Mouse (Mus musculus): ENCODE results near the gene Shc3. TPM values are rescaled to one million over a fixed set of nuclear protein-coding genes. Genes with fewer than 3 reads are reported as not detected.

Shc3 gene
- polyA plus RNA-seq, 1 experiment from 2014 or later, result 5.2 TPM

DNA sequence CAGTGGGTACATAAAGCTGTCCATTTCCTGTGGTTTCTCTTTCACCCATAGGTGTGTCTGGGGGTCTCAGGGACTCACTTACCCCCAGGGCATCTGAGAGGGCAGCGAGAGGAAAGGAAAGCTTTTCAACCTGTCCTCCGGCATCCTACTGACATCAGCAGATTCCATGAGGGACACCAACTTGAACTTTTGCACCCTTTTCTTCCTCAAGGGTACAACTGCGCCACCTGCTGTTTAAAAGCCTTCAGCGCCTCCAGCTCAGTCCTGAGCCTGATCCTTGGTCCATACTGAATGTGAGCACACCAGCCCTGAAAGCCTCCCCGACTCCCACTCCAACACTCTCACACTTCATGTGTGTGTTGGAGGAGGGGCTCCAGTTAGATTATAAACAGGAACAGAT, 144.6 kb downstream of the Shc3 start:
- ATAC-seq, result no peak; the same call in 1 of the 2 replicates
- Histone ChIP-seq H3K4me1 (0 out of 2 replicates have a peak, but pooled peaks cover 4% of the 10 kb centered on the region), H3K9ac (no peak overlapping the region), H3K4me3 (no peak overlapping the region), H3K4me2 (no peak overlapping the region), H3K9me3 (replicated peaks) (no peaks in the 10 kb centered on the region), H3K27me3 (no peaks in the 10 kb centered on the region), H3K27ac (no peak overlapping the region), H3K36me3 (ENCODE audit: poor library complexity, severe bottlenecking) (no peaks in the 10 kb centered on the region)
- WGBS, result 22% methylated on average over 5 of the region's 5 CpGs

DNA sequence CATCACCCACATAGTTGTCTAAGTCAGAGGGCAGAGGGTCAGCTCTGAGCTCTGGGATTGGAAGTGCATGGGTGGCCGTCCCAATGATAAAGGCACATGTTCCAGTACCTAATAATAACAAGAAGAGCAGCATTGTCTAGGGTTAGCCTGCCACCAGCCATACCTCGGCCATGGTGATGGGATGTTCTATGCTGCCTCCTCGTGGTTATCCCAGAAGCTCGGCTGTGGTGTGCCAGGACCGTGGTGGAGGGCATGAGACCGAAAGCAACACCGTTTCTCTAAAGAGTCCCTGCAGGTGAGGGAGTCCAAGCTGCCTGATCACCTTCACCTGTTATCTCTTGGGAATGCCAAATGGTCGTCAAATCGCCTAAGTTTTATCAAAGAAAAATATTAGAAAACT, 145.6 kb downstream of the Shc3 start:
- no peak overlapping the region for H3K4me2 ChIP-seq
- ATAC-seq, result no peak
- no peaks in the 10 kb centered on the region for H3K36me3 ChIP-seq (ENCODE audit: poor library complexity, severe bottlenecking)
- 77% methylated on average over 9 of the region's 9 CpGs for WGBS
- no peaks in the 10 kb centered on the region for H3K9me3 ChIP-seq (replicated peaks)
- 0 out of 2 replicates have a peak, but pooled peaks cover 4% of the 10 kb centered on the region for H3K4me1 ChIP-seq
- no peak overlapping the region for H3K27ac ChIP-seq
- H3K27me3 ChIP-seq, result no peaks in the 10 kb centered on the region
- no peak overlapping the region for H3K4me3 ChIP-seq
- no peak overlapping the region for H3K9ac ChIP-seq

DNA sequence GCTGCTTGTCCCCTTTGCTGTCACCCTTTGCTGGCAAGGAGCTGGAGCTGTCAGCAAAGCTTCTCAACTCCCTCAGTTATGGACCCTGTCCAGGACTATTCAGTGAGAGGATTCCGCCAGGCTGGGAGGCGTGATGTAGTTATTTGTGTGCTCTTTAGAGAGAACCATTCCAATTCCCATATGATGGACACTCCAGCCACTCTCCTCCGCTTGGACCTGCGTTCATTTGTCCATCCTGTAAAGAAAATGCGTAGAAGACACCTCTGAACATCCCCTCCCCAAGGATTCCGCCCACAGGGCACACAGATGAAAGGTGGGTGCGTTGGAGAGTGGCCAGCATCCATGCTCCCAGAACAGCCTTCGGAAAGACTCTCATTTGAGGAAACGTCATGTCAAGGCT, 148.4 kb downstream of the Shc3 start:
- no peak overlapping the region for H3K4me3 ChIP-seq
- H3K4me1 ChIP-seq, result peaks cover 20% of the 10 kb centered on the region
- no peak overlapping the region for H3K4me2 ChIP-seq
- H3K9ac ChIP-seq, result no peak overlapping the region
- H3K9me3 ChIP-seq (replicated peaks), result no peaks in the 10 kb centered on the region
- no peaks in the 10 kb centered on the region for H3K27me3 ChIP-seq
- no peak for ATAC-seq
- H3K36me3 ChIP-seq (ENCODE audit: poor library complexity, severe bottlenecking), result no peaks in the 10 kb centered on the region
- WGBS, result 85% methylated on average over 9 of the region's 9 CpGs
- H3K27ac ChIP-seq, result no peak overlapping the region

DNA sequence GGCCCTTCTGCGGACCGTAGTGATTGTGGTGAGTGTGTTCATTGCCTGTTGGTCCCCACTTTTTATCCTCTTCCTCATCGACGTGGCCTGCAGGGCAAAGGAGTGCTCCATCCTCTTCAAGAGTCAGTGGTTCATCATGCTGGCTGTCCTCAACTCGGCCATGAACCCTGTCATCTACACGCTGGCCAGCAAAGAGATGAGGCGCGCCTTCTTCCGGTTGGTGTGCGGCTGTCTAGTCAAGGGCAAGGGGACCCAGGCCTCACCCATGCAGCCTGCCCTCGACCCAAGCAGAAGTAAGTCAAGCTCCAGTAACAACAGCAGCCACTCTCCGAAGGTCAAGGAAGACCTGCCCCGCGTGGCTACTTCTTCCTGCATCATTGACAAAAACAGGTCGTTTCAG, 149.7 kb downstream of the Shc3 start:
- Histone ChIP-seq H3K9ac (no peak overlapping the region), H3K27ac (no peak overlapping the region), H3K4me3 (no peak overlapping the region), H3K9me3 (replicated peaks) (no peaks in the 10 kb centered on the region), H3K36me3 (ENCODE audit: poor library complexity, severe bottlenecking) (0 out of 2 replicates have a peak, but pooled peaks cover 5% of the 10 kb centered on the region), H3K4me1 (peaks cover 20% of the 10 kb centered on the region), H3K27me3 (no peaks in the 10 kb centered on the region), H3K4me2 (no peak overlapping the region)
- no peak for ATAC-seq
- 90% methylated on average over 15 of the region's 15 CpGs for WGBS

DNA sequence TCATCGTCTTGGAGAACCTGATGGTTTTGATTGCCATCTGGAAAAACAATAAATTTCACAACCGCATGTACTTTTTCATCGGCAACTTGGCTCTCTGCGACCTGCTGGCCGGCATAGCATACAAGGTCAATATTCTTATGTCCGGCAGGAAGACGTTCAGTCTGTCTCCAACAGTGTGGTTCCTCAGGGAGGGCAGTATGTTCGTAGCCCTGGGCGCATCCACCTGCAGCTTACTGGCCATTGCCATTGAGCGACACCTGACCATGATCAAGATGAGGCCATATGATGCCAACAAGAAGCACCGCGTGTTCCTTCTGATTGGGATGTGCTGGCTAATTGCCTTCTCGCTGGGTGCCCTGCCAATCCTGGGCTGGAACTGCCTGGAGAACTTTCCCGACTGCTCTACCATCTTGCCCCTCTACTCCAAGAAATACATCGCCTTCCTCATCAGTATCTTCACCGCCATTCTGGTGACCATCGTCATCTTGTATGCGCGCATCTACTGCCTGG, 150.2 kb downstream of the Shc3 start:
- ATAC-seq, result peak; percentile 42
- Histone ChIP-seq H3K27ac (no peak overlapping the region), H3K27me3 (no peaks in the 10 kb centered on the region), H3K9ac (peak overlapping the region; percentile 22; the same call in 1 of the 2 replicates), H3K4me3 (no peak overlapping the region), H3K4me1 (peaks cover 20% of the 10 kb centered on the region), H3K4me2 (peak overlapping the region; percentile 59), H3K9me3 (replicated peaks) (no peaks in the 10 kb centered on the region), H3K36me3 (ENCODE audit: poor library complexity, severe bottlenecking) (0 out of 2 replicates have a peak, but pooled peaks cover 6% of the 10 kb centered on the region)
- 81% methylated on average over 19 of the region's 19 CpGs for WGBS

DNA sequence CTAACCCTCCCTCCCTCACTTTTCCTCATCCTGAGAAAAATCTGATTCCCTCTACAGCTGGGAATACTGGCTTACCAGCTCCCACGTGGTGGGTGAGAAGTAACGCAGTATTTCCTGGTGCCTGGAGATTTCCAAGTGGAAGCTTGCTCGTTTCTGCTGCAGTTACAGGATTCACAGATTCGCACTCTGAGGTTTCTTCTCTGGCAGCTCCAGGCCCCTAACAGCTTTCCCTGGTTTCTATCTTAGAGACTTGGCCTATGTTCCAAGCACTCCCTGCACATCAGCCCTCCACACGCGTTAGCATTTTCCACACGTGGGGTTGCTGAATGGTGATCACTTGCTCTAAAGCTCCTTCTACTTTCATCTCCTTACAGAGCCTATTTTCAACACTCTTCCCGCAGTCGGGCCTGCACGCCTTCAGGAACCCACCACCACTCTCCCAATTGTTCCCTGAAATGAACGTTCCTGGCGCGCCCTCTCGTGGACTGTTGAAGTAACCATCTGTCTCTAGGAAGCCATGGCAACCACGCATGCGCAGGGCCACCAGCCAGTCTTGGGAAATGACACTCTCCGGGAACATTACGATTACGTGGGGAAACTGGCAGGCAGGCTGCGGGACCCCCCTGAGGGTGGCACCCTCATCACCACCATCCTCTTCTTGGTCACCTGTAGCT, 150.8 kb downstream of the Shc3 start:
- Histone ChIP-seq H3K4me1 (peaks cover 20% of the 10 kb centered on the region), H3K4me2 (peak overlapping the region; percentile 59), H3K27ac (peak overlapping the region; percentile 65), H3K4me3 (peak overlapping the region; percentile 29), H3K9me3 (replicated peaks) (no peaks in the 10 kb centered on the region), H3K9ac (peak overlapping the region; percentile 71), H3K27me3 (no peaks in the 10 kb centered on the region), H3K36me3 (ENCODE audit: poor library complexity, severe bottlenecking) (0 out of 2 replicates have a peak, but pooled peaks cover 6% of the 10 kb centered on the region)
- 2% methylated on average over 20 of the region's 20 CpGs for WGBS
- ATAC-seq, result peak; percentile 86

DNA sequence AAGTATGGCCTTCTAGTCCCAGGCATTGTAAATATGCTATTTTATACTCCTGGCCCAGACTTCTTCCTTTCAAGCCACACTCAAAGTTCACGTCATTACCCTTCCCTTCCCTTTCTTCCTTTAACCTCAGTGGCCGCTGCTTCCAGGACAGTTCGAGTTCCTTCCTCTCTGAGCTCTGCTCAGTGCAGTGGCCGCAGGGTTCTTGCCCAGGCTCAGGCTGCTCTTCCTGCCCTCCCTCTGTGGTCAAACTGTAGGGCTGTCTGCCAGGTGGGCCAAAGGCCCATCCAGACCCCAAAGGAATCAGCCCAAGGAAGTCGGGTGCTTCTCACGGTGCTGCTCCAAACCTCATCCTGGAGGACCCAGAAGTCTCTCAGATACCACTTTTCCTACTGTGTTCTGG, 151.4 kb downstream of the Shc3 start:
- Histone ChIP-seq H3K36me3 (ENCODE audit: poor library complexity, severe bottlenecking) (0 out of 2 replicates have a peak, but pooled peaks cover 6% of the 10 kb centered on the region), H3K4me1 (peaks cover 20% of the 10 kb centered on the region), H3K9me3 (replicated peaks) (no peaks in the 10 kb centered on the region), H3K27ac (peak overlapping the region; percentile 65), H3K27me3 (no peaks in the 10 kb centered on the region), H3K4me2 (peak overlapping the region; percentile 59), H3K4me3 (peak overlapping the region; percentile 29), H3K9ac (peak overlapping the region; percentile 71)
- ATAC-seq, result peak; percentile 25
- WGBS, result 52% methylated on average over 6 of the region's 6 CpGs

DNA sequence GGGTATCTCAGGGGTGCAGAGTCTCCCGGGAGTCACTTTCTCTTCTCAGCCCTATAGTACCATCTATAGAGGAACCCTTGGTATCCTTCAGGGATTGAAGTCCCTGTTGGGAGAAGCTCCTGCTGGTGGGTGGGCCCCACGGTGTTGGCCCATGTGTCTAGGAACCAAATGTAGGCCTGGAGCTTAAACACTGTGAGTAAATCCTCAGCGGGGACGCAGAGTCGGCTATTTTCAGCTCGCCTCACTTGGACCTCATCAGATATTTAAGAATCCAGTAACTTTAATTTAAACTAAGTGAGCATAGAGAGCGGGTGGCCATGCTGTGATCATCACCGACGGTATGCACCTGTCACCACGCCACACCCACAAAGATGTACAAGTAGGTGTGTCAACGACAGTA, 152.5 kb downstream of the Shc3 start:
- WGBS, result 93% methylated on average over 11 of the region's 11 CpGs
- H3K4me1 ChIP-seq, result peaks cover 26% of the 10 kb centered on the region
- H3K36me3 ChIP-seq (ENCODE audit: poor library complexity, severe bottlenecking), result 0 out of 2 replicates have a peak, but pooled peaks cover 6% of the 10 kb centered on the region
- no peaks in the 10 kb centered on the region for H3K27me3 ChIP-seq
- H3K9me3 ChIP-seq (replicated peaks), result no peaks in the 10 kb centered on the region
- no peak overlapping the region for H3K4me3 ChIP-seq
- no peak for ATAC-seq
- H3K9ac ChIP-seq, result no peak overlapping the region
- peak overlapping the region; percentile 59; the same call in 1 of the 2 replicates for H3K4me2 ChIP-seq
- no peak overlapping the region for H3K27ac ChIP-seq

DNA sequence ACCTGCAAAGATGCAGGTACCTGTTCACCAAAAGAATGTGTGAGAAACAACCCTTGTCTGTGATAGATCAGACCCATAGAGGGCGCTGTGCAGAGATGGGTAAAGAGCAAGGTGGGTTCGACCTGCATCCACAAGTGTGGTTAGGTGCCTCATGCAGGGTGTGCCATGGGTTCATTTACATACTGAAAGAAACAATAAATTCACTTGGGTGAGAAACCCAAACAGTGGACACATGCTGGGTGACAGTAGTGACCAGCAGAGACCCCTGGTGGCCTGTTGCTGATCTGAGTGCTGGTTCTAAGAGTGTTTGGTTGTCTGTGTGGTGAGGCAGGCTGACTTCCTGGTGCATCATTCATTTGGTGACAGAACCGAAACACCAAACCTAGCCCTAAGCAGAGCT, 155.8 kb downstream of the Shc3 start:
- H3K36me3 ChIP-seq (ENCODE audit: poor library complexity, severe bottlenecking), result 0 out of 2 replicates have a peak, but pooled peaks cover 6% of the 10 kb centered on the region
- no peak overlapping the region for H3K9ac ChIP-seq
- ATAC-seq, result no peak
- peaks cover 6% of the 10 kb centered on the region; the same call in 1 of the 2 replicates for H3K27me3 ChIP-seq
- H3K27ac ChIP-seq, result no peak overlapping the region
- peaks cover 35% of the 10 kb centered on the region for H3K4me1 ChIP-seq
- no peak overlapping the region for H3K4me3 ChIP-seq
- no peak overlapping the region for H3K4me2 ChIP-seq
- H3K9me3 ChIP-seq (replicated peaks), result no peaks in the 10 kb centered on the region
- 62% methylated on average over 3 of the region's 3 CpGs for WGBS

DNA sequence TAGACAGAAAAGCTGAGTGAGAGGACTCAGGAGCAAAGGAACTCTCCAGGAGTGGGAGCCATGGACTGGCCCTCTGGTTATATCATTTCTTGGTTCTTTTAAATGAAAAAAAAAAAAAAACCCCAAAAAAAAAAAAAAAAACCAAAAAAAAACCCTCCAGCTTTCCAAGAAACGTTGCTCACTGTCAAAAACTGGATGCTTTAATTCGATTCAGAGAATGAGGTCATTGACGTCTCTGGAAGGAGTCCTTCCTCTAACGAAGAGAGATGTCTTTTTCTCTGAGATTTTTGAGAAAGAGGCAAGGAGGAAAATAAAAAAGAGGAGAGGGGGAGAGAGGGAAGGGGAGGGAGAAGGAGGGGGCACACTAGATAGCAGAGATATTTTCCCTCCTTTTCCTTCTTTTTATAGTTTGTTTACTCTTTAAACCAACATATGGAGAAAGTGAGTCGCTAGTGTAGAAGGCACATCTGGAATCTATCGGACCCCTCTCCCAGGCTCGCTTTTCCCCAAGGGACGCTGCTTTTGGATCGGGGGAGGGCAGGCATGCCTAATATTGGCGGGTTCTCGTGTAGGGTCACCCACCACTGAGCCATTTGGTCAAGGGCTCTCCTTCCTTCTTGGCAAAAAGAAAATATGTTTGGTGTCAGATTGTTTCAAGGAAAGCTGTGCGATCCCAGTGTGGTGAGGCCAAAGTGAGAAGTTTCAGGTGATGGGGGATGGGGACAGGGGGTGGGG, 157.4 kb downstream of the Shc3 start:
- Histone ChIP-seq H3K27me3 (peaks cover 13% of the 10 kb centered on the region), H3K9me3 (replicated peaks) (no peaks in the 10 kb centered on the region), H3K4me2 (no peak overlapping the region), H3K4me1 (peaks cover 26% of the 10 kb centered on the region), H3K9ac (no peak overlapping the region), H3K36me3 (ENCODE audit: poor library complexity, severe bottlenecking) (0 out of 2 replicates have a peak, but pooled peaks cover 6% of the 10 kb centered on the region), H3K27ac (no peak overlapping the region), H3K4me3 (no peak overlapping the region)
- 59% methylated on average over 12 of the region's 12 CpGs for WGBS
- ATAC-seq, result no peak

DNA sequence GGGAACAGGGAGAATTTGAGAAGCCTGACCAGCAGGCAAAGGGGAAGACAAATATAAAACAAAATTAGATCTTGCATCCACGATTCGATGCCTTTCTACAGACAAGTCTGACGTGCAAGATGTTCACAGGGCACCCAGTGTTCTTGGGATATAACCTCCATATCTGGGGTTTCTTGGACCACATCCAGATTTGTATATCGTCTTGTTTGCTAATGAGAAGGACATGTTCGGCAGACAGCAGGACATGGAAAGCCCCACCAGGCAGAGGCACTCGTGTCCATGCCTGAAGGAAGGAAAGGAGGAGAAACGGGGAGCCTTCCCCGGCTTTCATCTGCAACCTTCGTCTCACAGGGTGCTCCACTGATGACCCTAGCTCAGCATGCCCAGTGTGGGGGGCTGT, 158.0 kb downstream of the Shc3 start:
- Histone ChIP-seq H3K4me1 (peaks cover 22% of the 10 kb centered on the region), H3K27ac (no peak overlapping the region), H3K4me2 (no peak overlapping the region; the same call in 1 of the 2 replicates), H3K27me3 (peaks cover 13% of the 10 kb centered on the region), H3K4me3 (no peak overlapping the region), H3K9me3 (replicated peaks) (no peaks in the 10 kb centered on the region), H3K36me3 (ENCODE audit: poor library complexity, severe bottlenecking) (0 out of 2 replicates have a peak, but pooled peaks cover 6% of the 10 kb centered on the region), H3K9ac (no peak overlapping the region)
- ATAC-seq, result no peak
- 77% methylated on average over 9 of the region's 9 CpGs for WGBS

DNA sequence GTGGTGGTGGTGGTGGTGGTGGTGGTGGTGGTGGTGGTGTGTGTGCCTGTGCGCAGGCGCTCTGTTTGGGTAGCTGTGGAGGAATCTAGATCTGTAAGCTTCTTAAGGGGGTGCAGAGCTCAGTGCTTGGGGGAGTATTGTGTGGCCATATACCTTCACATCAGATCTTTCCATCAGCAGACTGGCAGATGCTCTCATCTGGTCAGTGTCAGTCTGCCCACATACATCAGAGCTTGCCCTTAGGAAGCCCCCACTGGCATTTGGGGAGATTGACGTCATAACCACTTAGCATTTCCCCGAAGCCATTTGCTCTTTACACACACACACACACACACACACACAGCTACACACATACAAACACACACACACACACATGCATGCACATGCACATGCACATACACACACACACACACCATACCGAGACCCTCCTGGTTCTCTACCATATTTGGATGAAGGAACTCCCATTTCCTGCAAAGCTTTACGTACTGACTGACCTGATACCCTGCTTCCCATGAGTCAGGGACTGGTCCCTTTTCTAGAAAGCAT, 159.2 kb downstream of the Shc3 start:
- no peak overlapping the region; the same call in 1 of the 2 replicates for H3K4me3 ChIP-seq
- WGBS, result 92% methylated on average over 6 of the region's 6 CpGs

More for the DNA sequence above, 159.2 kb downstream of the Shc3 start:
- peaks cover 13% of the 10 kb centered on the region for H3K27me3 ChIP-seq
- no peak overlapping the region for H3K27ac ChIP-seq
- no peaks in the 10 kb centered on the region for H3K9me3 ChIP-seq (replicated peaks)
- 0 out of 2 replicates have a peak, but pooled peaks cover 6% of the 10 kb centered on the region for H3K36me3 ChIP-seq (ENCODE audit: poor library complexity, severe bottlenecking)
- no peak overlapping the region for H3K9ac ChIP-seq
- H3K4me1 ChIP-seq, result peaks cover 22% of the 10 kb centered on the region
- ATAC-seq, result no peak
- 0 out of 2 replicates have a peak overlapping the region, but pooled peaks have one; percentile 2 for H3K4me2 ChIP-seq
